Mouse (Mus musculus) T-helper 1 cell (primary cell): ENCODE measurements at regions not wholly inside any gene's neighbourhood (a gene's known extent, or its start where the extent isn't known, plus 50 kb on each side); places are given as distances from the start of the nearest gene placed in this dataset.
"Not testable (repeated sequence)": the region's sequence is repeated elsewhere in the genome, so short reads cannot be mapped to it uniquely, and the experiment has no call there.

Experiments
- in situ Hi-C: fragments of 300-600 bp; cut with MboI, MseI; formaldehyde crosslinking; loops from one replicate; pipeline ENCODE4 v1.15.1; 2025; ENCODE audit warnings: high pct_unique_total_duplicates

DNA sequence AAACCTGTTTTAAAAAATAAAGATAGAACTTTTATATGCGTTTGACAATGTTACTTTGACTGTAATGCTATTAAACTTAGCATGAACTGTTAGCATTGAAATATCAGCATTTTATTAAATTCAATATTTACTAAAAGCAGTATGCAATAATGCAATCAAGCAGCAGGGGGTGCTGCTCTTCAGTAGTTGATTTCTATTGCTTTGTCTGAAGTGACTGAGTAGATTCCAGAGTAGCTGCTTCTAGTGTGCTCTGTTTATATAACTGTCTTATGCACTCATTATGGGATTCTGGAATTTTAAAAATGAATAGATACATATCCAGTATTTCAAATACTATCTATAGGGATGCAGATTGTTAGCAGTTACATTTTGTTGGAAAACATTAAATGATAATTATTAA lies 146.2 kb downstream of the Gm28710 start:
- in situ Hi-C loops, result loop anchor here (25.0 kb wide), 1 partner anchor 824 kb away; no protein-coding TSS in a partner anchor

- in situ Hi-C loops, result loop anchor here (25.0 kb wide), 1 partner anchor 815 kb away; no protein-coding TSS in a partner anchor
Observed at GRCm38 (mm10) chr5:16947430-16947829, 155.8 kb downstream of the Gm28710 start.

- in situ Hi-C loops, result no loop called here
Observed at GRCm38 (mm10) chr5:16967735-16968134, 176.1 kb downstream of the Gm28710 start.

- in situ Hi-C loops, result not testable (repeated sequence)
Observed at GRCm38 (mm10) chr5:16968817-16969216, 177.2 kb downstream of the Gm28710 start.

GRCm38 (mm10) chr5:16973206-16973896 lies 181.7 kb downstream of the Gm28710 start:
- in situ Hi-C loops, result no loop called here

DNA sequence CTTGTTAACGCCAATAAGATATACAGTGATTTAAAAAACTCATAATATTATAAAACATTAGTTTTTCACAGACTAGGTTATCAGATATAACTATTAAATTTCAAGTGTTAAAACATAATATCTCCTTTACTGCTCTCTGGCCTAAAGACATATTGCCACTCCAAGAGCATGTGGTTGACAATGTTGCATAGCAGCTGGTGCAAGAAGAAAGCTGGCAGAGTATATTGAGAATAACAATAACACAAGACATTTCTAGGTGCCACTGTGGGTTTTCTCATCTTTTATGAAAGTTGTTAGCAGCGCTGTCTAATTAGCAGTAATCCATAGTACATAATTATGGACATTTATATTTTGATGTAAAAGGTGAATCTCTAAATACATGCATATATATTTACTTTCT lies 184.4 kb downstream of the Gm28710 start:
- in situ Hi-C loops, result no loop called here

DNA sequence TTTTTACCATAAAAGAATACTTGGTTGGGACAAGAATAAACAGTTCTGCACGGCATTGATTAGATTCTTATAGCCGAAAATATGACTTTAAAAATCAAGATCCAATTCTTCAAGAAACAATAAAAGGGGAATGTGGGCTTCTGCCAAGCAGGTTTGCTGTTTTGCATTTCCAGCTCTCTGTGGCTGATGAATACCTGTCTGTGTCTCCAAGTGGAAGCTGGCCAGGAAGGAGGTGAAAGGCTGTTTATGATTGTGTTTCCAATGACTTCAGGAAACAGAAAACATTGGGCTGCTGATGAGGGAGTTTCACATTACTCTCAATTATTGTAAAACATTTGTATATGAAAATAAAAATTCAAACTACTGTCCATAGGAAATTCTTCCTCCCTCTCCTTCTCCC lies 193.3 kb downstream of the Gm28710 start:
- in situ Hi-C loops, result loop anchor here (10.0 kb wide), 1 partner anchor 1500 kb away; no protein-coding TSS in a partner anchor

DNA sequence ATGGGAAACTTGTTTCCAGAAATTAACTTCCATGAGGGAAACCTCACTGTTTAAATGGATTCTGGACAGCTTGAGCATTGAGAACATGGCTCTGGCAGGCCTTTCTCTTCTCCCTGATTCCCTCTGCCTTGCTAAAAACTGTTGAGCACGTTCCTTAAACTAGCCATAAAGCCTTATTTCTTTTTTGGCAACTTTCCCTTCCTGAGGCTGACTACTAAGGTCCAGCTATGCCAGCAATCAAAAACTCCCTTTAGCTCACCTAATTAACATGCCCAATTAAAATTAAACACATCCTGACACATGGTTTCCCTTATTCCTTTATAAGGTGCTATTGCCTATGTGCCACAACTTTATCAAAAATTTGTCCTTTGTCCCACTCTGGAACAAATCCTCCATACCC lies 199.9 kb downstream of the Gm28710 start:
- in situ Hi-C loops, result no loop called here

DNA sequence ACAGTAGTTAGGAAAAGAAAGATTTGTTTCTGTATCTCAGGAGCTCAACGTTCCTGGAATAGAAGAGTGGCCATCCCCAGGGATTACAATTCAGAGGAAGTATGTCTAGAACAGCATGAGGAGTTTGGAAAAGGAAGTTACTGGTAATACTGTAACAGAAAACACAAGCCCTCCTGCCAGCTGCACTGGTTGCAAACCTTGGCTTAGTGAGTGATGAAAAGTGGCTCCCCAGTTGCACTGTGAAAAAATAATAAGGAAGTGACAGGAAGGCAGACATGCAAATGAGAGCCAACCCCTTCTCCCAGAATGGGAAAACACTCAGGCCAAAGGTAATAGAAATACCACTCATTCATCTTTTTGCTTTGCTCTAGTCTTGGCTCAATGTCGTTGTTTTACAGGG lies 207.6 kb downstream of the Gm28710 start:
- in situ Hi-C loops, result no loop called here

- in situ Hi-C loops, result no loop called here
Observed at GRCm38 (mm10) chr5:17006807-17007522, 215.4 kb downstream of the Gm28710 start.

- in situ Hi-C loops, result no loop called here
Observed at GRCm38 (mm10) chr5:17021636-17022035, 230.0 kb downstream of the Gm28710 start.

- in situ Hi-C loops, result no loop called here
Observed at GRCm38 (mm10) chr5:17053935-17054334, 262.3 kb downstream of the Gm28710 start.

DNA sequence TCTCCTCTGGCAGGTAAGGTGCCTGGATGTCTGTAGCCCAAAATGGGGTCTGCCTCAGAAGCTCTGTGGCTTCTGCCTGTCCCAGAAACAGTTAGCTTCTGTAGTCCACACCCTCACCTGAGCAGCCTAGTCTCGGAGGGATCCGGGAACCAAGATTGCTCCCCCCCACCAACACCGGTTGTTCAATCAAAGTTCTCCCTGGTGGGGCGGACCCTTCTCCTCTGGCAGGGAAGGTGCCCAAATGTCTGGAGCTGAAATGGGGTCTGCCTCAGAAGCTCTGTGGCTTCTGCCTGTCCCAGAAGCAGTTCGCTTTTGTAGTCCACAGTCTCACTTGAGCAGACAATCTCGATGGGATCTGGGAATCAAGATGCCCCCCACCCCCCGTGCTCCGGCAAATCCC lies 273.0 kb downstream of the Gm28710 start:
- in situ Hi-C loops, result no loop called here

- in situ Hi-C loops, result no loop called here
Observed at GRCm38 (mm10) chr5:17080405-17080804, 288.8 kb downstream of the Gm28710 start.

- in situ Hi-C loops, result no loop called here
Observed at GRCm38 (mm10) chr5:17111556-17111955, 261.4 kb upstream of the Speer4f2 start.

DNA sequence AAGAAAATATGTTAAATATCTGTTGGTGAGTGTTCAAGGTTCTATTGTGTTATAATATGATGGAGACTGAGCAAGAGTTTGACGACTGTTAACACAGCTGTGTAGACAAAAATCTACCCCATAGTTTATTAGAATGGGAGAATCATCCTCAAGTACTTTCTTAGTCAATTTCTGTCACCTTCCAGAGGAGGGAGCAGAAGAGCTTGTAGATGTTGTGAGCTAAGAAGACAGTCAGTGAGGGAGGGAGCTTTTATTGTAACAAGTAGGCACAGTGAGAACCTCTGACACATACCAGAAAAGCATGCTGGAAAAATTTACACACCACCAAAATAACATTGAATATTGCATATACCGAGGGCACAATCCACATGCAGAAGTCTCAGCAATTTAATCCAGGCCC lies 261.0 kb upstream of the Speer4f2 start:
- in situ Hi-C loops, result no loop called here

DNA sequence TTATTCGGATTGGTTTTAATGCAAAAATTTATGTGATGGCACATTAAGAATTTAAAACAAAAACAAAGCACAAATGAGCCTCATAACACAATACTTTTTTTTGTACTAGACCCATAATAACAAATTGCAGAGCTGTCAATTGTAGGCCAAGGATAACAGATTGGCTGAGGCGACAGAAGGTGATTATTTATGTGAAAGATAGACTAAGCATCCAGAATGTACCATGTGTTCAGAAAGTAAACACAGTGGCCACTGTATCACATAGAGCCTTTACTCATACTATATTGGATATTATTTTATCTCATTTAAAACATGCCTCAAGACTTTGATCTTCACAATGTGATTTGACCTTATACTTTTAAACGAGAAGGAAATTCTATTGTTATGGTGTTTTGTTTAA lies 257.9 kb upstream of the Speer4f2 start:
- in situ Hi-C loops, result no loop called here

GRCm38 (mm10) chr5:17116072-17116471 lies 256.9 kb upstream of the Speer4f2 start:
- in situ Hi-C loops, result no loop called here

DNA sequence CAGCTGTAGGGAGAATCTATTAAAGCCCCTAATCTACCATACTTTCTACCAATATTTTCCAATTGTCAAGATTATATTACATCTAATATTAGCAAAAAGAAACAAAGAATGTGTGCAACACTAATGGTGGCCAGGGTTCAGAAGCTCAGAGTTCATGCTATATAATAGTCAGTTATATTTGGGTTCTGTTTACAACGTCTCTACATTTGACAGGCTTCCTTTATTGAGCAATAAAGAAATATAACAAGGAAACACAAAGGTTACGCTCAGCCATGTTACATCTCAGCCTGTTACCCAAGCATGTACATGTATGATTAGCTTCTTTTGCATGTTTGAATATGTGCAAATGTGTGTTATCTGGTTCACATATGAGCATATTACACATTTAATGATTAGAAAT lies 247.7 kb upstream of the Speer4f2 start:
- in situ Hi-C loops, result no loop called here

GRCm38 (mm10) chr5:17127501-17127900 lies 245.5 kb upstream of the Speer4f2 start:
- in situ Hi-C loops, result no loop called here

DNA sequence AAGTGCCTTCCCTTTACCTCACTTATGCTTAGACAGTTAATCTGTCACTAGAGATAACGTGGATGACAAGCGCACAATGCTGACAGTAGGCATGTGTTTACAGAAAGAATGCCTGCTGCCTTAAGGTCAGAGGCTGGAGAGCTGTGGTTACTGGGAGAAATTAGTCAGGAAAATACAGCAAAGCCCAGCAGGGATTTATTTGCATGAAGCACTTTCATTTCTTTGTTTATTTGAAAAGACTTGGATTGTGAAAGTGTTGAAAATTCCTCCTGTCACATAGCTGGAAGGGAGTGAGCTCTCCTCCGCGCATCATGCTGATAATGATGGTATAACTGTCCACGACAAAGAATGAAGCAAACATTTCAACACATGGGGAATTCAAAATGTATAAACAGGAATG lies 237.5 kb upstream of the Speer4f2 start:
- in situ Hi-C loops, result no loop called here

DNA sequence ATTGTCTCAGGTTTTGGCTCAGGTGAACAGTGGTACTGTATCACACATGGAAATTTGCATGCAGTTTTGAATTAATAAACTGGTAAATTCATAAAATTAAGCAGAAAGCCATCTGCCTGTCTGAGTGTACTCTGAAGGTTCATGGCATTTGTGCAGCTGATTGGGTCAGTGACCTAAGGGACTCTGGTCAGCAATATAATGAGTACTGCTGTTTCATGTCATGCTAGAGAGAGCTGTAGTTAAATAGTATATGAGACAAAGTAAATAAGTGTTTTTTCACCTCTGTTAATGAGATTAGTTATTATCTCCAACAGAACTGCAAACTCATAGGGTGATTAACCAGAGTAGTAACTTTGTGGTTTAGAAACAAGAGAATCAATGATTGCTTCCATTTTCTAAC lies 231.4 kb upstream of the Speer4f2 start:
- in situ Hi-C loops, result no loop called here

GRCm38 (mm10) chr5:17174562-17174961 lies 198.4 kb upstream of the Speer4f2 start:
- in situ Hi-C loops, result no loop called here
